Mouse (Mus musculus): Measurements from ENCODE around the gene Ephb3.

DNA sequence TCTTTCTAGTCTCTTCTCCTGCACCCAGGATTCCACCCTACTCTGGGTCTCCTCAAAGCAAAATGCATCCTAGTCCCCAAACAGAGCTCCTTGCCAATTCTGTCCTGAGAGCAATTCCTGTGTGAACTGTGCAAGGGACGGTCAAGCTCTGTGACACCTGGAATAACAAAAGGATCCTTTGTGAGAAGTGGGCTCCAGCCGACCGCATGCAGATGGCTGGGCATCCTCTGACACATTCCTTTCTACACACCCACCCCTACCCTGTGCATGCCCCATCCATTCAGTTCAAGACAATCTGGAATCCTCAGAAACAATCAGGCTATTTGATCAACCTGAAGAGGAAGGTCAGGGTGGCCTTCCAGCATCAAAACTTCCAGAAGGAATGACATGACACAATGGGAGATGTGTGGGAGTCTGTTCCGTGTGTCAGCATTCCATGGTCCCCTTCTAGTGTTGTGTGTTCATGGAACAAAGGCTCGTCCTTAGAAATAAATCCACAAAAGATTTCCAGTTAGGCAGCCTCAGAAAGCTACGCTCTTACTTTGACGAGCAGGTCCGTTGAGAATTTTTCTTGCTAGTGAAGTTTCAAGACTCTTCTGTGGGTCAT lies 9.2 kb upstream of the Ephb3 start:
- TF ChIP-seq CTCF (IDR thresholded peaks at IDR 0.05) (no peak), EP300 (IDR thresholded peaks at IDR 0.05) (no peak)
